Mouse (Mus musculus) embryonic facial prominence, embryonic 15.5 days (tissue): Measurements from ENCODE around the gene Pgpep1l. TPM values are rescaled to one million over a fixed set of nuclear protein-coding genes. Genes with fewer than 3 reads are reported as not detected.

Source experiments
- ATAC-seq: fragments of 200-750 bp; cut with Nextera tagmentation; 2 replicates; pipeline ENCODE4 v1.8.0; 2017; ENCODE audit warnings: low read depth, moderate TSS enrichment; ENCODE audit not compliant: insufficient number of reproducible peaks, low FRiP score, low TSS enrichment
- H3K27ac ChIP-seq: fragments of 300-500 bp; sonication (generic); replicated peaks from 2 replicates; pipeline ENCODE4 v1.5.1; 2015; ENCODE audit warnings: mild to moderate bottlenecking, inconsistent platforms
- H3K27me3 ChIP-seq: fragments of 300-500 bp; sonication (generic); 2 replicates; pipeline ENCODE4 v1.6.1; 2015; ENCODE audit warnings: inconsistent platforms
- H3K36me3 ChIP-seq: fragments of 300-500 bp; sonication (generic); 2 replicates; pipeline ENCODE4 v1.6.1; 2015; ENCODE audit warnings: mild to moderate bottlenecking, inconsistent platforms
- H3K4me1 ChIP-seq: fragments of 300-500 bp; sonication (generic); 2 replicates; pipeline ENCODE4 v1.6.1; 2015; ENCODE audit warnings: inconsistent platforms
- H3K4me2 ChIP-seq: fragments of 300-500 bp; sonication (generic); replicated peaks from 2 replicates; pipeline ENCODE4 v1.6.1; 2015; ENCODE audit warnings: mild to moderate bottlenecking, inconsistent platforms
- H3K4me3 ChIP-seq: fragments of 300-500 bp; sonication (generic); replicated peaks from 2 replicates; pipeline ENCODE4 v1.5.1; 2015; ENCODE audit warnings: mild to moderate bottlenecking, inconsistent platforms
- H3K9ac ChIP-seq: fragments of 300-500 bp; sonication (generic); 2 replicates; pipeline ENCODE4 v1.6.1; 2015; ENCODE audit warnings: inconsistent platforms
- H3K9me3 ChIP-seq: fragments of 300-500 bp; sonication (generic); replicated peaks from 2 replicates; pipeline ENCODE4 v1.6.1; 2016; ENCODE audit warnings: inconsistent platforms
- WGBS: fragments of 180-500 bp; shearing (Covaris S2); methylation state at CpG from one replicate; pipeline ENCODE4 v1.1.7; 2015; 5-methylcytosine and 5-hydroxymethylcytosine counted together
- polyA plus RNA-seq: library from polyadenylated mRNA; unstranded; fragments of >200 nt; fragmentation: Nextera tagmentation; extraction: Ambion mirVana; gene quantifications from 2 replicates; pipeline ENCODE4 v1.2.1, GENCODE M21; 2015

The Pgpep1l gene
- polyA plus RNA-seq, 1 experiment from 2014 or later = not detected

GRCm38 (mm10) chr7:68232521-68232920 is 31.5 kb downstream of the Pgpep1l start:
- peaks cover 16% of the 10 kb centered on the region for H3K36me3 ChIP-seq
- H3K4me1 ChIP-seq = peaks cover 20% of the 10 kb centered on the region
- H3K9me3 ChIP-seq = no peaks in the 10 kb centered on the region
- 70% methylated on average over 5 of the region's 5 CpGs for WGBS
- ATAC-seq = no peak
- H3K4me3 ChIP-seq = no peak overlapping the region
- H3K27me3 ChIP-seq = no peaks in the 10 kb centered on the region
- H3K27ac ChIP-seq = peak overlapping the region; percentile 55; the same call in 1 of the 2 replicates
- H3K4me2 ChIP-seq = no peak overlapping the region
- no peak overlapping the region for H3K9ac ChIP-seq

GRCm38 (mm10) chr7:68230831-68231230 is 33.2 kb downstream of the Pgpep1l start:
- no peak overlapping the region for H3K4me2 ChIP-seq
- peaks cover 25% of the 10 kb centered on the region for H3K36me3 ChIP-seq
- H3K9me3 ChIP-seq = no peaks in the 10 kb centered on the region
- H3K9ac ChIP-seq = no peak overlapping the region
- H3K27ac ChIP-seq = no peak overlapping the region
- peaks cover 20% of the 10 kb centered on the region for H3K4me1 ChIP-seq
- H3K4me3 ChIP-seq = no peak overlapping the region
- no peaks in the 10 kb centered on the region for H3K27me3 ChIP-seq
- ATAC-seq = no peak
- 90% methylated on average over 9 of the region's 9 CpGs for WGBS

- H3K36me3 ChIP-seq = peaks cover 40% of the 10 kb centered on the region
Measured at GRCm38 (mm10) chr7:68228491-68228890, 35.5 kb downstream of the Pgpep1l start.

GRCm38 (mm10) chr7:68227621-68228020 is 36.4 kb downstream of the Pgpep1l start:
- Histone ChIP-seq H3K4me2 (no peak overlapping the region), H3K36me3 (peaks cover 40% of the 10 kb centered on the region), H3K9me3 (no peaks in the 10 kb centered on the region), H3K27me3 (no peaks in the 10 kb centered on the region), H3K9ac (no peak overlapping the region), H3K27ac (no peak overlapping the region), H3K4me3 (no peak overlapping the region), H3K4me1 (peaks cover 21% of the 10 kb centered on the region)
- WGBS = 71% methylated on average over 4 of the region's 4 CpGs
- ATAC-seq = no peak

More at GRCm38 (mm10) chr7:68228491-68228890, 35.5 kb downstream of the Pgpep1l start:
- no peak overlapping the region for H3K27ac ChIP-seq
- no peak overlapping the region for H3K4me3 ChIP-seq
- H3K4me2 ChIP-seq = no peak overlapping the region
- H3K9ac ChIP-seq = no peak overlapping the region
- peaks cover 17% of the 10 kb centered on the region for H3K4me1 ChIP-seq
- ATAC-seq = no peak
- no peaks in the 10 kb centered on the region for H3K27me3 ChIP-seq
- H3K9me3 ChIP-seq = no peaks in the 10 kb centered on the region
- 36% methylated on average over 6 of the region's 6 CpGs for WGBS

GRCm38 (mm10) chr7:68227021-68227420 is 37.0 kb downstream of the Pgpep1l start:
- 70% methylated on average over 11 of the region's 11 CpGs for WGBS
- Histone ChIP-seq H3K27ac (no peak overlapping the region), H3K4me2 (no peak overlapping the region), H3K36me3 (peaks cover 40% of the 10 kb centered on the region), H3K27me3 (no peaks in the 10 kb centered on the region), H3K9me3 (no peaks in the 10 kb centered on the region), H3K4me3 (no peak overlapping the region), H3K4me1 (peaks cover 19% of the 10 kb centered on the region), H3K9ac (no peak overlapping the region)
- no peak for ATAC-seq

GRCm38 (mm10) chr7:68225427-68226054 is 38.5 kb downstream of the Pgpep1l start:
- no peak overlapping the region for H3K9ac ChIP-seq
- H3K4me2 ChIP-seq = no peak overlapping the region
- H3K9me3 ChIP-seq = no peaks in the 10 kb centered on the region
- peaks cover 19% of the 10 kb centered on the region for H3K4me1 ChIP-seq
- no peak for ATAC-seq
- H3K4me3 ChIP-seq = no peak overlapping the region
- 88% methylated on average over 9 of the region's 9 CpGs for WGBS
- peaks cover 39% of the 10 kb centered on the region for H3K36me3 ChIP-seq
- H3K27me3 ChIP-seq = no peaks in the 10 kb centered on the region
- H3K27ac ChIP-seq = no peak overlapping the region

- Histone ChIP-seq H3K9me3 (no peaks in the 10 kb centered on the region), H3K4me2 (no peak overlapping the region), H3K27me3 (no peaks in the 10 kb centered on the region), H3K4me1 (peaks cover 19% of the 10 kb centered on the region), H3K9ac (no peak overlapping the region), H3K4me3 (no peak overlapping the region), H3K36me3 (peaks cover 47% of the 10 kb centered on the region), H3K27ac (peak overlapping the region; percentile 71)
- 84% methylated on average over 5 of the region's 5 CpGs for WGBS
- no peak for ATAC-seq
Measured at GRCm38 (mm10) chr7:68224006-68224405, 40.0 kb downstream of the Pgpep1l start.

GRCm38 (mm10) chr7:68223356-68223808 is 40.7 kb downstream of the Pgpep1l start:
- Histone ChIP-seq H3K4me1 (peaks cover 16% of the 10 kb centered on the region), H3K4me2 (no peak overlapping the region), H3K27me3 (no peaks in the 10 kb centered on the region), H3K4me3 (no peak overlapping the region), H3K36me3 (peaks cover 50% of the 10 kb centered on the region), H3K9me3 (no peaks in the 10 kb centered on the region), H3K27ac (peak overlapping the region; percentile 71), H3K9ac (no peak overlapping the region)
- peak; percentile 53 for ATAC-seq
- WGBS = 17% methylated on average over 13 of the region's 13 CpGs

- no peak overlapping the region for H3K4me2 ChIP-seq
- H3K27me3 ChIP-seq = no peaks in the 10 kb centered on the region
- no peak for ATAC-seq
- WGBS = 77% methylated on average over 9 of the region's 9 CpGs
- H3K9me3 ChIP-seq = no peaks in the 10 kb centered on the region
- no peak overlapping the region for H3K27ac ChIP-seq
- H3K36me3 ChIP-seq = peaks cover 66% of the 10 kb centered on the region
- peaks cover 14% of the 10 kb centered on the region for H3K4me1 ChIP-seq
- H3K9ac ChIP-seq = no peak overlapping the region
- H3K4me3 ChIP-seq = no peak overlapping the region
Measured at GRCm38 (mm10) chr7:68221677-68222230, 42.3 kb downstream of the Pgpep1l start.

GRCm38 (mm10) chr7:68218879-68219278 is 45.2 kb downstream of the Pgpep1l start:
- H3K36me3 ChIP-seq = peaks cover 70% of the 10 kb centered on the region
- WGBS = 84% methylated on average over 11 of the region's 11 CpGs
- no peak overlapping the region for H3K27ac ChIP-seq
- no peaks in the 10 kb centered on the region for H3K9me3 ChIP-seq
- H3K4me1 ChIP-seq = peaks cover 13% of the 10 kb centered on the region
- H3K4me3 ChIP-seq = no peak overlapping the region
- no peak overlapping the region for H3K9ac ChIP-seq
- no peak overlapping the region for H3K4me2 ChIP-seq
- no peak for ATAC-seq
- H3K27me3 ChIP-seq = no peaks in the 10 kb centered on the region

GRCm38 (mm10) chr7:68215522-68216070 is 48.4 kb downstream of the Pgpep1l start:
- Histone ChIP-seq H3K4me1 (no peaks in the 10 kb centered on the region), H3K9ac (no peak overlapping the region), H3K9me3 (no peaks in the 10 kb centered on the region), H3K27me3 (no peaks in the 10 kb centered on the region), H3K27ac (no peak overlapping the region), H3K36me3 (peaks cover 88% of the 10 kb centered on the region), H3K4me3 (no peak overlapping the region), H3K4me2 (no peak overlapping the region)
- 79% methylated on average over 18 of the region's 18 CpGs for WGBS
- ATAC-seq = no peak
